Mouse (Mus musculus) T-cell, adult 2 months (primary cell): Measurements from ENCODE around the gene Ptgds.
A peak's percentile ranks its signal among the peaks of the same experiment; 100 is the strongest.

Experiments
- DNase-seq: peaks from one replicate; pipeline ENCODE4 v3.0.0; 2022; ENCODE audit warnings: low spot score

Ptgds gene

DNA sequence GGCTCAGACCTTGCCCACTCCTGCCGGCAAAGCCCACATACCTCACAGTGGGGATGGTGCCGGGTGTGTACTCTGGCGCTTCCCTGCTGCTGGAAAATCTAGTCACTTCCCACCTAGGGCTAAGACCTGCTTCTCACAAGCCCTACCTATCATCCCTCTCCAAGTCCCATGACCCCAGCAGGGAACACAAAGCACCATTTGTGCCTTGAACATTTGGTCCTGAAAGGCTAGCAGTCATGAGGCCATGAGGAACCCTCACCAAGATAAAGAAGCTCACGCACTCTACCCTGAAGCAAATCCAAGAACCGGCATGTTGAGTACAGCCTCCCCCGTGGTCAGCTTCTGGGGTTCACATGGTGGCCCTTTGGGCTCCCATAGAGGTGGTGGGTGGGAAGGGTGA is at the start of gene Ptgds:
Gene Ptgds (minus strand): TSS at position 78 of the 400 bp plus-strand sequence.
- DNase-seq = no peak

DNA sequence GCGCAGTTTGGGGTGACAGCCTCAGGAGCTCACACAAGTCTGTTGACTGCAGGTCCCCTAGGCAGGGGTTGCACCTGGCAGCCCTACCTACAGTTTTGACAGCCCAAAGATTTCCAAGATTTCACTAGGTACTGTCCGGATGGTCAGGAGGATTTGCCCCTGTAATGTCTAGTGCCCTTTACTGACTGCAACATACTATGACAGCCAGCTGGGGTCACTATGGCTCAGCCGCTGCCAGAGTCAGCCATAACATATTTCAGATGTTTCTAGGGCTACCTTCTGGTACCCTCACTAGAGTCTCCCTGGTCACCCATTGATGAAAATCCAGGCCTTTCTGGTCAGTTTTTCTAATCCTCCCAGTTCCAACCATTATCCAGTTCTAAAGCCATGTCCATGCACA is 40.1 kb upstream of the Ptgds start:
- DNase-seq = no peak

DNA sequence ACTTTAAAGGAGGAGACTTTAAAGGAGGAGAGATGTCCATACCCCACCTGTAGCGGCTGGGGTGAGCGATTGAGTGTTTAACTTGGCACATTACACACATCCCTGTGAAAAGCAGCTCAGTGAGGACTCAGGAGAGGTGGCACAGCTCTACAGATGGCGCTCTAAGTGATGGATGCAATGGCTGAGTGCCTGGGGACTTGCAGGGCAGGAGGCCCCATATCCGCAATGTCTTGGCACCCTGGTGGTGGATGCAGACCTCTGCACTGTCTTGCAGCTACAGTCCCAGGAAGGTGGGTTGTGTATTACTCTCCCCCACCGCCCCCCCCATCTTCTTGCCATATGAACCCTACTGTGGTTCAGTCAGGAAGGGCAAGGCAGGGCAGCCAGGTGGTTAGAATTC is 37.1 kb upstream of the Ptgds start:
- peak; percentile 46 for DNase-seq

DNA sequence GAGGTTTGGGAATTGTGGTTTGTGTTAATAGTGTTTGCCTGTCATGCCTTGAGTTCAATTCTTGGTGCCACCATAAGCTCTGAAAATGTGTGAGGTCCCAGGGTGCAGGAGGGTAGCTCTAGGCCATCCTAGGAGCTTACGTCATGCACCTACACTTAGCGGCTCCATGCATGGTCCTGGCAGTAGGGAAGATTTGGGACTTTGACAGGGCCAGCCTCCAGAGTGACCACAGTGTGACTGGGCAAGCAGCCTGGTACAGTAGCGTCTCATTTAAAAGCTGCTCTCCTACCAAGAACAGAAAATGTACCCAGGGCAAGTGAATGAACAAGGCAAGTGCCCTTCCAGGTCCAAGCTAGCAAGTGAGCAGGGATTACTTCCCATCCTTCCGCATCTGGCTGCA is 36.0 kb upstream of the Ptgds start:
- no peak for DNase-seq

DNA sequence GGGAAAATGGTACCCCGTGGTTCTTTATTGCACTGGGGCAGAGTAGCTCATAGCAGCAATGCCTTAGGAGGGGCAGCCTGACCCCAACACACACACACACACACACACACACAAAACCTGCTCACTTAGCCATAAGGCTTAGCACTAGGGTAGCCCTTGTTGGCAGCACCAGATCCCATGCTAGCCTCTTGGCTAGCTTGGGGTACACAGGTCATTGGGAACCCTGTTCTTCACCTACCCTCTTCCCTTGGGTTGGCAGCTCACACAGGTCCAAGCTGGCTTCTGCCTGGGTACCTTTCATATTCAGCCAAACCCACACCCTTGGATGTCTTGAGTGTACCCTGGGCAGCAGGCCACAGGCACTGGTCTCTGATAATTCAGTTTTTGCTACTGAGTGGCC is 35.2 kb upstream of the Ptgds start:
- DNase-seq = no peak

DNA sequence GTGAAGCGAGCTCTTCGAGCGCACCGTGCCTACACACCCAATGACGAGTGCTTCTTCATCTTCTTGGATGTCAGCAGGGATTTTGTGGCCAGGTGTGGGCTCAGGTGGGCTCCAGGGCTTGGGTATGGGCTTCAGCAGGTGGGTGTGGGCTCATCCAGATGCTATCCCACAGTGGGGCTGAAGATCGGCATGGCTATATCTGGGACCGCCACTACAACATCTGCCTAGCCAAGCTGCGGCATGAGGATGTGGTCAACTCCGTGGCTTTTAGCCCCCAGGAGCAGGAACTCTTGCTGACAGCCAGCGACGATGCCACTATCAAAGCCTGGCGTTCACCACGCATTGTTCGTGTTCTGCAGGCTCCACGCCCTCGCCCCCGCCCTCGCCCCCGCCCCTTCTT is 34.7 kb upstream of the Ptgds start:
- DNase-seq = no peak

DNA sequence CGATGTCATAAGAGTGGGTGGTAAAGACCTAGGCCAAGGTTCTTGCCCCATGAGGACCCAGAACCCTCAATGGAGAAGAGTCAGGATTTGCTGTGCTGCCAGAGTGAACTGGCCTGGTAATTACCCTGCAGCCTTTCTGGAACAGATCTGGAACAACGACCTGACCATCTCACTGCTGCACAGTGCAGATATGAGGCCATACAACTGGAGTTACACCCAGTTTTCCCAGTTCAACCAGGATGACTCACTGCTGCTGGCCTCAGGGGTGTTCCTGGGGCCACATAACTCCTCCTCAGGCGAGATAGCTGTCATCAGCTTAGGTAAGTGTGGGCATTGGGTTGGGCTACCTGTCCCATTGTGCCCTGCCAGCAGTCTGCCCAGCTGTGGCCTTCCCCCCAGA is 32.9 kb upstream of the Ptgds start:
- DNase-seq = no peak

DNA sequence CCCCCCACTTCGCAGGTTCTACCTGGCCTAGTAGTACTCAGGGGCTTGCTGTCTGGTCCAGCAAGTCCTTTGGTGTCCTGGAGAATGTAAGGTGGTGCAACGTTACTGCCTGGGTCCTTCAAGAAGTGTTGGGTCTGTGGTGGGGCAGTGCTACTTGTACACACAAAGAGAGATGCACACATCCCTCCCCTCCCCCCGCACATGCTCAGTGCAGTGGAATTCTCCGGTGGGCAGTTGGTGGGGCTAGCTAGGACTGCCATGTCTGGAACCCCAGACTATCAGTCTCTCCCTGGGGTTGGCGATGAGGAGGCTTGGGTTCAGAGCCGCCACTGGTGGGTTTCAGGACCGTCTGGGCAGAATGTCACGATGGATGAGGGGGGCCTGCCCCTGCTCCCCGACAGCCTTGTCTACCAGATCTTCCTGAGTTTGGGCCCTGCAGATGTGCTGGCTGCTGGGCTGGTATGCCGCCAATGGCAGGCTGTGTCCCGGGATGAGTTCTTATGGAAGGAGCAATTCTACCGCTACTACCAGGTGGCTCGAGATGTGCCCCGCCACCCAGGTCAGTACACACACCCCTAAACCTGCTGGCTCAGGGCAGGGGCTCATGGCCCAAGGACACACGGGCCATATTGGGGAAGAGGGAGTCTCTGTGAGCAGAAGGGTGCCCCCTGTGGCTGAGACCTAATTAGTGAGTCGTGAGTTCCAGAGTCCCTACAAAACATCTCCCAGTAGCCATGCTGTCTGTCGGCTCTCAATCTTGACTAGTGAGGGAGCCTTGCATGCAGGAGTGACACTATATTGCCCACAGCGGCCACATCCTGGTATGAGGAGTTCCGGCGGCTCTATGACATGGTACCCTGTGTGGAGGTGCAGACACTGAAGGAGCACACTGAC is 32.0 kb upstream of the Ptgds start, which contains the start of gene C8g:
Gene C8g (minus strand): TSS at position 127 of the 894 bp plus-strand sequence.
- DNase-seq = no peak

DNA sequence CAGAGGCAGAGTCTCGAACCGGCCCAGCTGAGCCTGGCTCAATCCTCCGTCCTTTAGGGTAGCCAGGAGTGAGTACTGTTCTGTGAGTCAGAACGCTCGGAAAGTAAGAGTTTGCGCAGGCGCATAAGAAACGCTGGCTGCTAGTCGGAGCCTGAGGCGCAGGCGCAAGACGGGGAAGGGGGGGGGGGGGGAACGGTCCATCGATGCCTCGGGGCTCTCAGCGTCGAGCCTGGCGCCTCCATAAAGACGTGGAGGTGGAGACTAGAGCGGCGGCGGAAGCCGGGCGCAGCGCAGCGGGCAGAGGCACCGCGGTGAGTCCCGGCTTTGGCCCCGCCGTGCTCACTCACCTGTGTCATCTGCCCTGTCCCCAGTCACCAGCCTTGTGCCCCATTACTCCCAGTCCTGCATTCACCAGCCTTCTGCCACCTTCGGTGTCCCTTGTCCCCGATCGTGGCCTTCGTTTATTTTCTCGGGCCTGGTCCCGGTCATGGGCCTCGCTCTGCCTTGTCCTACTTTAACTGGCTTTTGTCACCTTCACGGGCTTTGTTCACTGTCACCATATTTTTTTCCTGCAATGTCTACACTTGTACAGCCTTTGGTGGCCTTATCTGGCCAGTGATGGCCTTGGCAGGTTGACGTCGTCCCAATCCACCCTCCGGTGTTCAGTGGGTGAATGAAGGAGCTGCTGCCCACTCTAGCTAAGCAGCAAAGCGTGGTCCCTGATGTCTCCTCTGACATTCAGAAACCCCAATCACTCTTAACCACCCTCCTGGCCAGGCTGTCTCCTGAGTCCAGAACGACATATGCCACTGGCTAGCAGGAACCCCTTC is 30.9 kb upstream of the Ptgds start, which contains the start of gene Fbxw5:
Gene Fbxw5 (plus strand): TSS at position 175 of the 830 bp plus-strand sequence.
- DNase-seq = peak; percentile 83

DNA sequence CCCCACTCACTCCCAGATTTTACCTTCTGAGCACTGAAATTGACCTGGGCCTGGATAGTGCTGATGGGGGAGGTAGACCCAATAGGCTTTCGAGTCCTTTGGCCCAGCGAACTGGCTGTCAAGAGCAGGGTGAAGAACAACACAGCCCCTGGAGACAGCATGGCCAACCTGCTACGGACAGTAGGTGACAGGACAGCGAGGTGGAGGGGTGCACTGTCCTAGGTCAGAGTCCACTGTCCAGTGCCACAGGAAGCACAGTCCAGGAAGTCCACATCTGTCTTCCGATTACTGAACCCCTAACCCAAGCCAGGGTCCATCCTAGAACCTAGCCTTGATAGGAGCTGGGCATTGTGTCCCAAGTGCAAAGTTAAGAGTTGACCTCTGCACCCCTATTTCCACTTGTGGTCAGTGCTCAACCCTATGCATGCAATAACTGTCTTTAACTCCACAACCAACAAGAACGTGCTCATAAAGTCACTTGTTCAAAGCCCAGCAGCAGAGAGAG is 30.3 kb upstream of the Ptgds start:
- no peak for DNase-seq

DNA sequence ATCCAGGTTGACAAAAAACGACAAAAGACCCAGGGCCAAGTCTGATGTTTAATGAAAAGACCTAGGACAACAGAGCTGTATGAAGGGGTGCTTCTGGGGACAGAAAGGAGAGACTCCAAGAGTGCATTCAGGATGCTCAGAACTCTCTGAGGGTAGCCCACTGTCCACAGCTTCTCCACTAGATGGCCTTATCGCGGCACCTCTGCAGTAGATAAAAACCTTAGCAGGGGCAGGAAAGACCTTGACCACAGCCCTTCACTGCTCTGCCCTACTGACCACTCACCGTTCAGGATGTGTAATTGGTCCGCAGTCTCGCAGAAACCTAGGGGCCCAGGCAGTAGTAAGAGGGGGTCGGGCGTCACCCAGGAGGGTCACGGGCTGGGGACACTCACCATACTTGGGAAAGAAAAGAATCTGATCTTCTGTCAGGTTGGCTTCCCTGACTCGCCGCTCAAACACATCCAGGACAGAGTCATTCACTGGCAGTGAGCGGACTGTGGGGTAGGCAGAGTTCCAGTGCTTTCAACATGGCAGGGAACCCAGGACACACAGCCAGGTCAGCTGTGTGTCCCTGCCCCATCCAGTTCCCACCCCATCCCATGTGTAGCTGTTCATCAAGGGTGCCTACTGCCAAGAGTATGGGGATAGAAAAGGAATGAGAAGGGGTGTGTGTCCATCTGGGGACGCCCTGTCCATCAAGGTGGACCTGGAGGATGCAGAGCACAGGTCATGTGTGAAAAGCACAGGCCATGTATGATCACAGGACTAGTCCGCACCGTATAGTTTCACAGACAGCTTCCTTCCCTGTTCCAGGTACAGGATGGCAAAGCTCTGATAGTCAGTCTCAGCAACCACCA is 29.0 kb upstream of the Ptgds start:
- no peak for DNase-seq

DNA sequence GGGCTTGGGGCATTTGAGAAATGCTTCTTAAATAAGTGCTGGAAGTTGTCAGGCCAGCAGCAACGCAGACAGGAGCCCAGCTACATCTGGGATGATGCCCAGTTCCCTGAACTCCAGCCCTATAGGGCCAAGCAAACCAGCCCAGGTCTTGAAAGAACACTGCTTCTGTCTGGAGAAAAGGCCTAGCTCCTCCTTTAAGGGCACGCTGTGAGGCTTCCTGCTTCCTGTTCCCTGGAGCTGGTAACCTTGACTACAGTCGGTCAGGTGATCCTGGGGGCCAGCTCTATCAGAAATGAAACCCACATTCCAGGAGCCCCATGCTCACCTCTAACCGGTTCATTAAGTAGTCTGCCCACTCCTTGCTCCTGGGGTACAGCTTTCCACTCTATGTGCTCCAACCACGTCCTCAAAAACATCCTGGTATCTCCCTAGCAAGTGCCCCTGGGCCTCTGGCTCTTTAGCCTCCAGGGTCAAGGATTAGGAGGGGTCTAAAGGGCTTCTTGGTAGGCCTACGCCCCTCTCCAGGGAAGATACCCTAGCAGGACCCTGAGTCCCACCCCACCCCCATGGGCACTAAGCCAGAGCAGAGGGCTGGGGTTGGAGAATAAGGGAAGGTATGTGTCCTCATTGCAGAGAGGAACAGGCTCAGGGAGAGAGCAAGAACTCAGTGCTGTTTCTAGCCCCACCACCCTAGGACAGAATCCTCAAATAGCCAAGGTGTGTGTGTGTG is 28.2 kb upstream of the Ptgds start:
- no peak for DNase-seq

DNA sequence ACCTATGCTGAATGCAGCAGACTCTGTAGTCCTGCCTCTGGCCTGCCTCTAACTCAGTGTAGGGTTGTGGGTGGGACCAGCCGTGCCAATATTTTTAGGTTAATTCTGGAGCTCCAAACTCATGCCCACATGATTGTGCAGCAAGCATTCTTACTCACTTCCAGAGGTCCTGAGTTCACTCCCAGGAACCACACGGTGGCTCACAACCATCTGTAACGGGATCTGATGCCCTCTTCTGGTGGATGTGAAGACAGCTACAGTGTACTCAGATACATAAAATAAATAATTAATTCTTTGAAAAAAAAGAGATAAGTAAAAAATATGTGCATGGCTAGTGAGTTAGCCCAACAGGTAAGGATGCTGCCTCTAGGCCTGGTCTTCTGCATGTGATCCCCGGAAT is 26.6 kb upstream of the Ptgds start:
- DNase-seq = no peak

DNA sequence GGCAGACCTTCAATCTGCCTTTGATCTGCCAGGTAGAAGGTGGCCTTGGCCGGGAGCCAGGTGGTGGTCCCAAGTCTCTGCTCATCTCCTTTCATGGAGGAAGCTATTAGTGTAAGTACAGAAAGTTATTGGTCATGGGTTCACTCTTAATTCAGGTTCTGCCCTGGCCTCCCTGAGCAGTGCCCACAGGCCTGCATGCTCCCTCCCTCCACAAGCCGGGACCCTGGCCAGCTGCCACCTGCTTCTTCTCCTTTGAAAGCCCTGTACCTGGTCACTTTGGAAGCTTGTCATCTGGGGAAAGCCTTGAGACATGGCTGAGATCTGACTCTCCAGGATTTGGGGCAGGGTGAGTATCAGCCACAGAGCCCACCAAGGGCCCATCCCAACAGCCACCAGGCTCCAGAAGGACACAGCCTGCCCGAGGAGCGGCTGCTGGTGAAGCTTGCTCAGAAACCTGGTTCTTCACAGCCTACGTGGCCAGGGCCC is 23.7 kb upstream of the Ptgds start, which contains the start of gene Lcn12:
Gene Lcn12 (minus strand): TSS at position 436 of the 486 bp plus-strand sequence.
- no peak for DNase-seq

DNA sequence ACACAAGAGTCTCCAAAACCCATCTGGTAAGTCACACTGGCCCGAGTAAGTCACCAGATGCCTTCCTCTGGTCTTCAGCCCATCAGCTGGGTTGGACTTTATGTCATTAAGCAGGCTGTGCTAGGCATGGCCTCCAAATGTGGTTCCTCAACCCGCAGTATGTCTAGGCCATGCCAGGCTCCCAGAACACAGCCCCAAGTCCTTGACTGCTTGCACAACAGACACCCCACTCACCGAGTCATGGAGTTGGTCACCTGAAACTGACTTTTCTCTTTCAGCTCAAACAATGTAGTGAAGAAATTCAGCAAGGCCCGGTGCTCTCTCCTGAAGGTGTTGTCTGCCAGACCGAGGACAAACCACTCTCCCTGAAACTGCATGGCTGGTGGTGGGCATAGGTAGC is 23.1 kb upstream of the Ptgds start:
- no peak for DNase-seq

DNA sequence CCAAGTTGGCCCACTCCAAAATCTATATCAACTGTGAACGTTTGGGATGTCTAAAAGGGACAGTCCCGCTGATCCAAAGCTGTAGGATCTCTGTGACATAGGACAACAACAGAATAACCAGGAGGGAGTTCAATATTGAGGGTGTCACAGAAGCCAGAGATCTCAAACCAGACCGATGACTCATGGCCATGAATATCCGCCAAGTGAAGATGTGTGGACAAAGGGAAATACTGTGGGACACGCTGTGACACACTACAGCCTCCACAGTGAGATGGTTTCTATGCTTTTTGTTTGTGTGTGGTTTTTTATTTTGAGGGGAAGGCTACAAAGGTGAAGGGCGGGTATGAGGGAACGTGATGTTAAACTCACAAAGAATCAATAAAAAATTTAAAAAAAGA is 18.8 kb upstream of the Ptgds start:
- DNase-seq = no peak

DNA sequence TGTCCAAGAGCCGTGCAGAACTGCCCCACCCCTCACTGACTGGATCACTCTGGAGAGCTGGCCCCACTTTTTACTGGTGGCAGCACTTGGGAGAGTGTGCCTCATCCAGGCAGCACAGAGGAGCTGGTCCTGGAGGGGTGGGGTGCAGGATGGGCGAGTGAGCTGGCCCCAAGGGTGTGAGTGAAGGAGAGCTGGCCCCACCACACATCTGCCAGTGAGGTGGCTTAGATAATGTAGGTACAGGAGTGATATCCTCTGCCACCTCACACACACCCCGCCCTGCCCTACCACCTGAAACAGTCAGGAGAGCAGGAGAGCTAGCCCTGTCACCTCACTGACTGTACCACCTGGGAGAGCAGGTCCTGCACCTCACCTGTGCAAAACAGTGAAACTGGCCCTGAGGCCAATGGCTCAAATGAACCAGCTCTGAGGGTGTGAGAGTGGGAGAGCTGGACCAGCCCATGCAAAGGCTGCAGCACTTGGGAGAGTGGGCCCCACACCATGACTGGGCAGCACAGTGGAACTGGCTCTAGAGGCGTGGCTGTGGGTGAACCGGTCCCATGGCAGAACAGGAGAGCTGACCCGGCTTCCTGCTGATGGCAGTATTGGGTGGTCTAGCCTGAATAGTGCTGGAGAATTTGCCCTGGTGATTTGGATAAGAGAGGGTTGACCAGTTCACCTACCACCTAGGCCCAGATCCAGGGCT is 18.3 kb upstream of the Ptgds start:
- no peak for DNase-seq

DNA sequence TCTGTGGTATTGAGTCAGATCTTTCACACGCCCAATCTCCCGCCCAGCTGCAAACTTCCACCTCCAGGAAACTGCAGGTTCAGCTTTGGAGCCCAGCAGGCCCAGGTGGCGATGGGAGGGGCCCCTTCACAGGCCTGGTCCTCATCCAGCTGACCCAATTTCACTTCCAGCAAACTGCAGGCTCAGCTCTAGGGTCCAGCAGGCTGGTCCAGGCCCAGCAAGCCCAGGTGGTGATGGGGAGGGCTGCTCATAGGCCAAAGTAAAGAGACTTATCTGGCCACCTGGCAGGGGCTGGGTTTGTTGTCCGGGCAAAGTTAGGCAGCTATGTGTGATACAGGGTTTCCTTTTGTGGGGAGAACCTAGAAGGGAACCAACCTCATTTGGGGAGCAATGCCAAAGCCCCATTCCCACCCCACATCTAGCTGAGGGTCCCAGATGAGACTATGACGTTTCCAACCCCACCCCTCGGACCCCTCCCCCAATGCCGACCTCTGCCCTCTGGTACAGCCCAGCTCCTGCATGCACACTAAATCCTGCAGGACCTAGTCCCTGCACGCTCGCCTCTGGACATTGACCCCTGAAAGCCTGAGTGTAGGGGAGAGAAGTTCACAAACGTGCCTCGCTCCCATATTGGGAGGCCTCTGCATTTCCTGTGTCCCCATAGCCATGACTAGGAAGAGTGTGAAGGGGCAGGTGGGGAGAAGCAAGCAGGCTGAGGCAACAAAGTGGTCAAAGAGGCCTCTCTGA is 15.2 kb upstream of the Ptgds start:
- no peak for DNase-seq

DNA sequence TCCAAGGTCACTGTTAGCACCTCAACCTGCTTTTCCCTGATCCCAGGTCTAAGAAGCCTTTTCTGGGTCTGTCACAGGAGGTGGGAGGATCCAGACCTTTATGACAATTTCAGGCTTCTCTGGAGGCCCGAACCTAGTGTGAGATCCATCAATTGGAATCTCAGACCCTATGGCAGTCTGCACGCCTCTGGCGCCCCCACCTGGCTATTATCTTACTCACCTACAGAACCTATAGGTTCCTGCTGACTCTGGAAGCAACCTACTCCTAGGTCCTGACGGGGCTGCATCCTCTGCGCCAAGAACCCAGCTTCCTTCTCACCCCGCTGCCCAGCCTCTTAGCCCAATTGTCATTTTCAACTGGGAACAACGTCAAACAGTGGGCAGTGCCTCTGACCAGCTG is 13.1 kb upstream of the Ptgds start:
- DNase-seq = peak; percentile 69

DNA sequence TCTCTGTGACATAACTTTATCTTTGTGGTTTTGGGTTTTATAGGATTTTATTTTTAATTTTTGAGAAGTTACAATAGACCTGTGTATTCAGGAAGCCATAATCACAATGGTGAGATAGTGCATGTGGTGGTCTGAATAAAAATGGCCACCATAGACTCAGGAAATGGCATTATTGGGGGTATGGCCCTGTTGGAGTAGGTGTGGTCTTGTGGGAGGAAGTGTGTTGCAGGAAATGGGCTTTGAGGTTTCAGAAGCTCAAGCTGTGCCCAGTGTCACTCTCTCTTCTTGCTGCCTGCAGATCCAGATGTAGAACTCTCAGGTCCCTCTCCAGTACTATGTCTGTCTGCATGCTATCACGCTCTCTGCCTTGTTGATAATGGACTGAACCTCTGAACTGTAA is 10.7 kb upstream of the Ptgds start:
- no peak for DNase-seq
